Mouse (Mus musculus) stomach, postnatal 0 days (tissue): Measurements from ENCODE around the gene Fbln1.

Source experiments
- CTCF ChIP-seq: IDR thresholded peaks from 2 replicates; pipeline ENCODE4 v1.5.1; 2016; ENCODE audit warnings: antibody characterized with exemption, low read depth, mild to moderate bottlenecking, moderate library complexity
- EP300 ChIP-seq: optimal IDR thresholded peaks from 2 replicates; pipeline ENCODE3; 2016; ENCODE audit warnings: antibody characterized with exemption

GRCm38 (mm10) chr15:85277221-85277620, 71.5 kb downstream of the Fbln1 start:
- TF ChIP-seq EP300 (no peak), CTCF (no peak)
